Mouse (Mus musculus) hindbrain, embryonic 14.5 days (tissue): ENCODE data around the gene Ipo4. TPM values are rescaled to one million over a fixed set of nuclear protein-coding genes. Genes with fewer than 3 reads are reported as not detected.

Experiments
- ATAC-seq: fragments of 200-750 bp; cut with Nextera tagmentation; 2 replicates; pipeline ENCODE4 v1.8.0; 2017; ENCODE audit warnings: moderate number of reproducible peaks, mild to moderate bottlenecking, moderate TSS enrichment, moderate library complexity; ENCODE audit not compliant: low FRiP score
- DNase-seq: peaks from one replicate; pipeline ENCODE4 v3.0.0-alpha.2; 2015; ENCODE audit warnings: low spot score
- H3K27ac ChIP-seq: fragments of 300-500 bp; sonication (generic); 2 replicates; pipeline ENCODE4 v1.5.1; 2014; ENCODE audit warnings: mild to moderate bottlenecking, moderate library complexity
- H3K27me3 ChIP-seq: fragments of 300-500 bp; sonication (generic); 2 replicates; pipeline ENCODE4 v1.6.1; 2014; ENCODE audit warnings: mild to moderate bottlenecking, low read length, mixed read lengths; ENCODE audit not compliant: control insufficient read depth, insufficient read depth
- H3K36me3 ChIP-seq: fragments of 300-500 bp; sonication (generic); replicated peaks from 2 replicates; pipeline ENCODE4 v1.6.1; 2014; ENCODE audit not compliant: control insufficient read depth, insufficient read depth
- H3K4me1 ChIP-seq: fragments of 300-500 bp; sonication (generic); replicated peaks from 2 replicates; pipeline ENCODE4 v1.6.1; 2014; ENCODE audit warnings: antibody characterized with exemption, low read length, mixed read lengths; ENCODE audit not compliant: control insufficient read depth, insufficient read depth
- H3K4me2 ChIP-seq: fragments of 300-500 bp; sonication (generic); replicated peaks from 2 replicates; pipeline ENCODE4 v1.6.1; 2014; ENCODE audit warnings: mild to moderate bottlenecking, moderate library complexity
- H3K4me3 ChIP-seq: fragments of 300-500 bp; sonication (generic); replicated peaks from 2 replicates; pipeline ENCODE4 v1.5.1; 2014; ENCODE audit warnings: mild to moderate bottlenecking, low read length
- H3K9ac ChIP-seq: fragments of 300-500 bp; sonication (generic); 2 replicates; pipeline ENCODE4 v1.6.1; 2014
- H3K9me3 ChIP-seq: fragments of 300-500 bp; sonication (generic); 2 replicates; pipeline ENCODE4 v1.6.1; 2016; ENCODE audit warnings: low read length; ENCODE audit not compliant: control insufficient read depth
- WGBS: fragments of 180-500 bp; shearing (Covaris S2); extraction: QIAGEN DNeasy Blood & Tissue Kit; methylation state at CpG from one replicate; pipeline ENCODE4 v1.1.7; 2014; 5-methylcytosine and 5-hydroxymethylcytosine counted together
- polyA plus RNA-seq: library from polyadenylated mRNA; unstranded; fragments of >200 nt; fragmentation: Nextera tagmentation; extraction: Ambion mirVana; gene quantifications from 2 replicates; pipeline ENCODE4 v1.2.1, GENCODE M21; 2014

The Ipo4 gene
- polyA plus RNA-seq, result 110 and 114 TPM in 2 replicates

DNA sequence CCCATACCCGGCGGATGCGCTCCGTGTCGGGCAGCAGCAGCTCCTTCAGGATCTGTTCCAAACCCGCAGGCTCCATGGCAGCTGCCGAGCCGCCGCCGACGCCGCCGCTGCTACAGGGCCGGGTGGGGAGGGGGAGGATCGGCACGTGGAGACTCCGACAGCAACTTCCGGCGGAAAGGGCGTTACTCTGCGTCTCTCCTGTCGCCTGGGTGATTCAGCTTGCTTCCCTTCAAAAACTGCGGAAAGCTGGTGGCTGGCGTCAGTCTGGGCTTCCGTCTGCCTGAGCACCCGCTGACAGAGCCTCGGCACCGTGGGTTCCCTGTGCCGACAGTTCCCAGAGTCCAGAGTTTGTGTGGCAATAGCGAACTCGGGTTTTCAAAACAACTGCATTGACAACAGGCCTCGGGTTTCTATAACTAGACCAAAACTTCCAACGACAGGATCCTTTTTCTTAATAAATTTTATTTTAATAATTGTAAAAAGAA is at the start of gene Ipo4:
TSS of gene Ipo4 (minus strand) at position 435 of the 485 bp plus-strand sequence.
- H3K9ac ChIP-seq, result peak within 1 kb of the TSS; percentile 81
- peaks cover 80% of the 10 kb centered on the region for H3K36me3 ChIP-seq
- peak; percentile 91 for ATAC-seq
- H3K27me3 ChIP-seq, result no peaks in the 10 kb centered on the region
- H3K4me3 ChIP-seq, result peak within 1 kb of the TSS; percentile 69
- peaks cover 17% of the 10 kb centered on the region for H3K4me1 ChIP-seq
- no peaks in the 10 kb centered on the region for H3K9me3 ChIP-seq
- 2% methylated on average over 33 of the region's 33 CpGs for WGBS
- H3K27ac ChIP-seq, result peak within 1 kb of the TSS; percentile 67
- peak; percentile 89 for DNase-seq
- peak within 1 kb of the TSS; percentile 90 for H3K4me2 ChIP-seq

DNA sequence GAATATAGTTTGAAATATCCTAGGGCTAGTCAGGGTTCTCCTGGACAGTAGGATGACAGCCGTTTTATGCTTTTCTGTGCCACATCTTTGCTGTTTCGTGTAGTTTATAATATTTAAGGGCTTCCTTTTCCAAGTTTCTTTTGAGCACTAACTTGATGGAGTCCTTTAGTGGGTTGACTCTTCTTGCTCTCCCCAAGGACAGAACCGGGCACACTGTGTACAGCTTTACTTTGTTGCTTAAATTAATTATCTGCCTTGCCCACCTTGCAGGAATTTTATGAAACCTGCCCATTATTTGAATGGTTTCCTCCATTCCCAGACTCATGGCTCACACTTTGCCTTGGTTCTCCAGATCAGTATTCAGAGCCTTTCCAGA is 46.3 kb upstream of the Ipo4 start:
- H3K27me3 ChIP-seq, result no peaks in the 10 kb centered on the region
- DNase-seq, result no peak
- WGBS, result 17% methylated on average over 3 of the region's 3 CpGs

DNA sequence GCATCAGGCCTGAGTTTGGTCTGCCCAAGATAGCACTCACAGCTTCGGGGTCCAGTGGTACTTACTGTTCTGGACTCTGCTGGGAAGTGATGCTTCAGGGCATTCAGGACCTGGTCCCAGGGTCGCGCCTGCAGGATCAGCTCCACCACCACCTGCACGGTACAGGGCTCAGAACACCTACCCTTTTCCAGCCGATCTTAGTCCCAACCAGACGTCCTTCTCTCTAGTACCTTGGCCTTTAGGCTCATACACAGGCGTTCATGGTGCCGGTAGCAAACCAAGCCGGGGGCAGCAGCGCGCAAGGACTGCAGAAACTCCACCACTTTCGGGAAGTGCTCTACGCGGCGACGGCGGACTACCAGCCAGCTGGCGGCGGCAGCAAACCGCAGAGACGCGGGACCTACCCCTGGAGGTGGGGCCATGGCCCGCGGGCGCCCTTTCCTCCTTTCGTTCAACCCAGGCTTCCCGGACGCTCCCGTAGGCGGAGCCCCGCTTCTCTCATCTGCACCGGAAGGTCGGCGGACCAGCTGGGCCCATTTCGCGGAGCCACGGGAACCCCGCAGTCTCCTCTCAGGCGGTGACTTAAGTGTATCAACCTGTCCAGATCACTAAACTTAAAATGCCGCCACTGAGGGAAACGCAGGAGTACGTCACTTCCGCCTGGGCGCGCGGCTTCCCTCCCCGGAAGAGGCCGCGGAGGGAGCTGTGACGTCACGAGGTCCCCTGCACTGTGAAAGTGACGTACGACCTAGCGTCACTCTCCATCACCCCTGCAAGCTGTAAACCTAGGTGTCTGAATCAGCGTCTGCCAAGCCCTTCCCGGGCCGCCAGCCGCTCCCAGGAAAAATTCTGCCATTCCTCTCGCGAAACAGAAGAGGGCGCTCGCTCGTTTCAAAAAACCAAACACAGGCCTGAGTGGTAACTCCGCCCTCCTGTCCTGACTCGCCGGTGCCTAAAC is 45.7 kb upstream of the Ipo4 start, which contains the start of gene Tinf2:
TSS of gene Tinf2 (minus strand) at position 661 of the 958 bp plus-strand sequence.
- peak within 1 kb of the TSS; percentile 92 for H3K4me2 ChIP-seq
- peak within 1 kb of the TSS; percentile 78 for H3K27ac ChIP-seq
- DNase-seq, result peak; percentile 99
- no peaks in the 10 kb centered on the region for H3K9me3 ChIP-seq
- H3K27me3 ChIP-seq, result no peaks in the 10 kb centered on the region
- peaks cover 7% of the 10 kb centered on the region for H3K4me1 ChIP-seq
- peak; percentile 99 for ATAC-seq
- peak within 1 kb of the TSS; percentile 71 for H3K9ac ChIP-seq
- H3K4me3 ChIP-seq, result peak within 1 kb of the TSS; percentile 72
- peaks cover 38% of the 10 kb centered on the region for H3K36me3 ChIP-seq
- WGBS, result under 1% methylated on average over 66 of the region's 66 CpGs

More for the DNA sequence above, 46.3 kb upstream of the Ipo4 start:
- ATAC-seq, result peak; percentile 52; the same call in 1 of the 2 replicates
- H3K4me1 ChIP-seq, result peaks cover 7% of the 10 kb centered on the region
- H3K9ac ChIP-seq, result peak overlapping the region; percentile 46
- peak overlapping the region; percentile 92 for H3K4me2 ChIP-seq
- H3K4me3 ChIP-seq, result peak overlapping the region; percentile 72
- H3K27ac ChIP-seq, result peak overlapping the region; percentile 68
- no peaks in the 10 kb centered on the region for H3K9me3 ChIP-seq
- H3K36me3 ChIP-seq, result peaks cover 31% of the 10 kb centered on the region

DNA sequence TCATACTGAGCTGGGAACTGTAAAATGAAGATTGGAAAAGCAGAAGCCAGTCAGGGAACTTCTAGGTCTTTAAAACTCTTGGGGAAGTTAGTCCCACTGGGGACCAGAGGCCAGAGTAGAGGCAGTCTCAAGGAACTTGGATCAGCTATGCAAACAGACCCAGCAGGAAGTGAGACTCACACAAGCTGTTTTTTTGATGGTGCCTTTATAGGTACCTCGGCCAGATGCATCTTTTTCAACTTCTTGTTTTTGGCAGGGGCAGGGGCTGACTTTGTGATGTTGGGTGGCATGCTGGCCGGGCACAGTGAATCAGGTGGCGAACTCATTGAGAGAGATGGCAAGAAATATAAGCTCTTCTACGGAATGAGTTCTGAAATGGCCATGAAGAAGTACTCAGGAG is 41.9 kb upstream of the Ipo4 start:
- Histone ChIP-seq H3K4me1 (peaks cover 12% of the 10 kb centered on the region), H3K4me2 (no peak overlapping the region), H3K4me3 (no peak overlapping the region), H3K9ac (no peak overlapping the region), H3K36me3 (peaks cover 53% of the 10 kb centered on the region), H3K27ac (no peak overlapping the region), H3K9me3 (no peaks in the 10 kb centered on the region), H3K27me3 (no peaks in the 10 kb centered on the region)
- DNase-seq (no peak), ATAC-seq (no peak)
- WGBS, result 84% methylated on average over 4 of the region's 4 CpGs

DNA sequence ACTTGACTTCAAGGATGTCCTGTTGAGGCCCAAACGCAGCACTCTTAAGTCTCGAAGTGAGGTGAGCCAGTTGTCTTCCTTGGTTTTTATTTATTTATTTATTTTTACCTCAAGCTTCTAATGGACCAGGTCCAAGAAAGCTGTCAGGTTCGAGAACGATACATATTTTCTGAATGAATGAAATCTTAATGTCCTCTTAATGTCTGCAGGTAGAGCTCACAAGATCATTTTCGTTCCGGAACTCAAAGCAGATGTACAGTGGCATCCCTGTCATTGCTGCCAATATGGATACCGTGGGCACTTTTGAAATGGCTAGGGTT is 36.9 kb upstream of the Ipo4 start:
- DNase-seq (no peak), ATAC-seq (no peak)
- H3K27ac ChIP-seq, result 0 out of 2 replicates have a peak overlapping the region, but pooled peaks have one; percentile 92
- H3K9ac ChIP-seq, result peak overlapping the region; percentile 75
- H3K4me3 ChIP-seq, result peak overlapping the region; percentile 78
- H3K27me3 ChIP-seq, result no peaks in the 10 kb centered on the region
- no peaks in the 10 kb centered on the region for H3K9me3 ChIP-seq
- WGBS, result 86% methylated on average over 7 of the region's 7 CpGs
- peak overlapping the region; percentile 71 for H3K4me2 ChIP-seq
- peaks cover 36% of the 10 kb centered on the region for H3K36me3 ChIP-seq
- H3K4me1 ChIP-seq, result peaks cover 20% of the 10 kb centered on the region

DNA sequence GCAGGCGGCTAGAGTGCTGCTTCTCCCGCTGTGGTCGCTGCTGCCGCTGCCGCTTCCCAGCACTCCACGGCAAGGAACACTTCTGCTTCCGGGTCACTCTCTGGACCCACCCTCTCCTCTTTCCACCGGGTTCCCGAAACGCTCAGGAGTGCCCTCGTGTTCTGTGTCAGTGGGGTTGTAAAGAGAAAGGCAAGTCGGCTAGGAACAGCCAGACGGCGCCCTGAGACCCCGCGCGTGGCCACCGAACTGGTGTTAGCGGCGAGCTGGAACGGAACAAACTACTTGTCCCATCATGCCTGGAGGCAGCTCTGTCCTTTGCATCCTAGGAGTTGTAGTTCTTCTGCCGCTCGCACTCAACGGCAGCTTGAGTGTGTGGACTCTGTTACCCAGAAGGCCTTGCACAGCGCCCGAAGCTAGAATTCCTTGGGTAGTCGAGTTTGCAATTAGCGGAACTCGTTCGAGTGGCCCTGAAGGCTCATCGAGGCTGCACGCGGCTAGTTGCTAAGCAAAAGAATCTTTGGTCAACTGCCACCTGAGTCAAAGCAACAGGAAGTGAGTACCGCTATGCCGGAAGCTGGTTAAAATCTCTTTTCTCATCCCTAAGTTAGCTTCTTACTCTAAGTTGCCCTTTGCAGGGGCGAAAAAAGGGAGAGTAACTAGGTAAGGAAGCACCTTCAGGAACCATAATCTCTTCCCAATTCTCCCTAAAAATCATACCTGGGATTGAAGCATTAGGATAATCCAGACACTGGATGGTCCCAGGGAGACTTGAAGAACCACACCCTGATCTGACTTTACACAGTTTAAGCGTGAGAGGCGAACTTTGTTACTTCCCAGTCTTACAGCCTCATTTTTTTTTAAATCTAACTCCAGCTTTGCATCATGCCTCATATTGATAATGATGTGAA is 36.3 kb upstream of the Ipo4 start, which contains the start of the genes Gmpr2 and Nedd8:
TSS of gene Gmpr2 (plus strand) at position 109 of the 908 bp plus-strand sequence.
TSS of gene Nedd8 (minus strand) at position 292 of the 908 bp plus-strand sequence.
- peak within 1 kb of the TSS; percentile 92 for H3K27ac ChIP-seq
- 2% methylated on average over 38 of the region's 38 CpGs for WGBS
- peak within 1 kb of the TSS; percentile 71 for H3K4me2 ChIP-seq
- H3K4me3 ChIP-seq, result peak within 1 kb of the TSS; percentile 78
- H3K4me1 ChIP-seq, result peaks cover 20% of the 10 kb centered on the region
- ATAC-seq (peak; percentile 98), DNase-seq (peak; percentile 91)
- H3K36me3 ChIP-seq, result peaks cover 30% of the 10 kb centered on the region
- H3K9ac ChIP-seq, result peak within 1 kb of the TSS; percentile 75
- H3K9me3 ChIP-seq, result no peaks in the 10 kb centered on the region
- no peaks in the 10 kb centered on the region for H3K27me3 ChIP-seq

DNA sequence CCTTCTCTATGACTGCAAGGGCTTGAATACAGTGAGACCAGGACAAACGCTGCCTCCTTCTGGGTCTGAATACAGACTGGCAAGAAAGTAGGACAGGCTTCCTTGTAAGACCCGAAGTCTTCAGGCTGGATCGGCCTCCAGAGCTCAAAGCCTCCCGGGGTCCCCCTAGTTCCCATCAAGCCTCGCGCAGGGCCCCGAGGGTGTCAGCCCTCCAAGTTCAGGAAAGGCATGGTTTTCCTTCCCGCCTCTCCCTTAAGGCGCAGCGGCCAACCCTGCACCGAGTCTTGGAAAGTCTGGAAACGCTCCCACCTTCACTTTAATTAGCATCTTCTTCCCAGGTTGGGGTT is 35.7 kb upstream of the Ipo4 start:
- H3K4me1 ChIP-seq, result peaks cover 20% of the 10 kb centered on the region
- no peak for DNase-seq
- WGBS, result under 1% methylated on average over 12 of the region's 12 CpGs

DNA sequence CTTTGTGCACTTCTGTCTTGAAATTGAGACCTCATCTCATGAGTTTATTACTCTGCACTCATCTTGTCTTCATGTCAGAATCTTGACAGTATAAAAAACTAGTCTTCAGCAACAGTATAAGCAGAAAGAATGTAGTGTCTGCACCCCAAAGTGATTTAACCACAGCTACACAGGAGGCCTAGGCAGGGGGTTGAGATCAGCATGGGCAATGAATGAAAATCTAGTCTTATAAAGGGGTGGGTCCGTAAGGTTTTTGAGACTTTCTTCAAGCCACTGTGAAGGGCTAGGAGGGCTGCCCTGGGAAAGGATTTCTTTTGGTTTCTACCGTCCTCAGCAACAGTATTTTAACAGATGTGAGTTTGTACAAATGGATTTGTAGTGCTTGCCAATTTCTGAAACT is 24.9 kb upstream of the Ipo4 start:
- 0 out of 2 replicates have a peak overlapping the region, but pooled peaks have one; percentile 88 for H3K27ac ChIP-seq
- peak overlapping the region; percentile 73 for H3K4me3 ChIP-seq
- no peak for ATAC-seq
- no peak overlapping the region for H3K9ac ChIP-seq
- peaks cover 48% of the 10 kb centered on the region for H3K36me3 ChIP-seq
- DNase-seq, result no peak
- no peaks in the 10 kb centered on the region for H3K9me3 ChIP-seq
- peaks cover 12% of the 10 kb centered on the region; the same call in 1 of the 2 replicates for H3K4me1 ChIP-seq
- 50% methylated on average over 2 of the region's 2 CpGs for WGBS
- no peaks in the 10 kb centered on the region for H3K27me3 ChIP-seq
- H3K4me2 ChIP-seq, result peak overlapping the region; percentile 65

More for the DNA sequence above, 35.7 kb upstream of the Ipo4 start:
- Histone ChIP-seq H3K9ac (peak overlapping the region; percentile 75), H3K9me3 (no peaks in the 10 kb centered on the region), H3K27ac (peak overlapping the region; percentile 92), H3K27me3 (no peaks in the 10 kb centered on the region), H3K4me3 (peak overlapping the region; percentile 78), H3K36me3 (peaks cover 27% of the 10 kb centered on the region), H3K4me2 (peak overlapping the region; percentile 71)
- peak; percentile 65 for ATAC-seq
